Mouse (Mus musculus): Measurements from ENCODE around the gene Syne1. TPM values are rescaled to one million over a fixed set of nuclear protein-coding genes. Genes with fewer than 3 reads are reported as not detected.

Gene Syne1
- total RNA-seq, 1 experiment: 7.1 TPM

GRCm38 (mm10) chr10:5029883-5030282, 521.4 kb downstream of the Syne1 start:
- no peaks in the 10 kb centered on the region for H3K4me1 ChIP-seq (ENCODE audit: control insufficient read depth in 2 of 2, insufficient read depth in 2 of 2, low read length in 2 of 2, poor library complexity in 1 of 2)
- no peak overlapping the region for H3K27ac ChIP-seq (ENCODE audit: insufficient read depth, low read depth, low read length, poor library complexity, severe bottlenecking)
- no peak overlapping the region for H3K9ac ChIP-seq (ENCODE audit: insufficient read depth, low read depth, low read length, poor library complexity, severe bottlenecking)
- no peak for DNase-seq (ENCODE audit: low read depth, low spot score)
- TF ChIP-seq MAFK (IDR thresholded peaks at IDR 0.05; ENCODE audit: insufficient read depth, low read depth, low read length) (no peak), ZC3H11A (IDR thresholded peaks at IDR 0.05; ENCODE audit: borderline replicate concordance, low read depth, low read length) (no peak), ZNF384 (IDR thresholded peaks at IDR 0.05; ENCODE audit: low read depth, low read length) (no peak), HCFC1 (IDR thresholded peaks at IDR 0.05; ENCODE audit: borderline replicate concordance, insufficient read depth, low read length) (no peak), CHD2 (IDR thresholded peaks at IDR 0.05; ENCODE audit: low read depth, low read length) (no peak)
- H3K9me3 ChIP-seq (ENCODE audit: control insufficient read depth, insufficient read depth, low read depth, low read length): no peaks in the 10 kb centered on the region; the same call in 1 of the 2 replicates
- no peak overlapping the region for H3K4me3 ChIP-seq (ENCODE audit: insufficient read depth in 1 of 2, low read depth in 1 of 2, low read length in 2 of 2, poor library complexity in 1 of 2, severe bottlenecking in 1 of 2)
- H3K36me3 ChIP-seq (ENCODE audit: control insufficient read depth, insufficient read depth, low read length, poor library complexity, severe bottlenecking): no peaks in the 10 kb centered on the region
- in situ Hi-C loops (cut with MboI; ENCODE audit: low sequenced_read_pairs in 2 of 2, unreplicated experiment in 2 of 2): no loop called here

DNA sequence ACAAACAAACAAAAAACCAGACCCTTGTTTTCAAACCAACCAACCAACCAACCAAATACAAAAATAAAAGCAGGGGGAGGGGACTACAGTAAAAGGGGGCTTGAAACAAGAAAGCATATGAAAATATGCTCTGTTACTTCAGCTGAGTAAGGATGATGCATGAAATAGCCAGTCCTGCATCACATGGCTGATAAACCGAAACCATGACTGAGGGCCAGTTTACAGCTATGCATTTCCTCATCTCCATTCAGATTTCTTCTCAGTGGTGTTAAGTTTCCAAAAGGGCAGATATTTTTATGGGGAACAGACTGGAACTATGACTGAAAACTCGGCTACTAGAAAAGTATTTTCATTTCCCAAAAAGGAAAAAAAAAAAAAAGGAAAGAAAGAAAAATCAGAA, 522.1 kb downstream of the Syne1 start:
- in situ Hi-C loops (cut with MboI; ENCODE audit: low sequenced_read_pairs in 2 of 2, unreplicated experiment in 2 of 2): no loop called here
- no peak for TF ChIP-seq MAFK (IDR thresholded peaks at IDR 0.05; ENCODE audit: insufficient read depth, low read depth, low read length)
- TF ChIP-seq ZNF384 (IDR thresholded peaks at IDR 0.05; ENCODE audit: low read depth, low read length): no peak
- no peak for TF ChIP-seq HCFC1 (IDR thresholded peaks at IDR 0.05; ENCODE audit: borderline replicate concordance, insufficient read depth, low read length)
- TF ChIP-seq CHD2 (IDR thresholded peaks at IDR 0.05; ENCODE audit: low read depth, low read length): no peak
- no peak for TF ChIP-seq ZC3H11A (IDR thresholded peaks at IDR 0.05; ENCODE audit: borderline replicate concordance, low read depth, low read length)

GRCm38 (mm10) chr10:5028301-5028700, 523.0 kb downstream of the Syne1 start:
- H3K4me1 ChIP-seq (ENCODE audit: control insufficient read depth in 2 of 2, insufficient read depth in 2 of 2, low read length in 2 of 2, poor library complexity in 1 of 2): no peaks in the 10 kb centered on the region
- H3K27ac ChIP-seq (ENCODE audit: insufficient read depth, low read depth, low read length, poor library complexity, severe bottlenecking): no peak overlapping the region
- in situ Hi-C loops (cut with MboI; ENCODE audit: low sequenced_read_pairs in 2 of 2, unreplicated experiment in 2 of 2): no loop called here
- no peak overlapping the region for H3K4me3 ChIP-seq (ENCODE audit: insufficient read depth in 1 of 2, low read depth in 1 of 2, low read length in 2 of 2, poor library complexity in 1 of 2, severe bottlenecking in 1 of 2)
- no peaks in the 10 kb centered on the region for H3K36me3 ChIP-seq (ENCODE audit: control insufficient read depth, insufficient read depth, low read length, poor library complexity, severe bottlenecking)
- H3K9ac ChIP-seq (ENCODE audit: insufficient read depth, low read depth, low read length, poor library complexity, severe bottlenecking): no peak overlapping the region
- DNase-seq (ENCODE audit: low read depth, low spot score): no peak
- TF ChIP-seq HCFC1 (IDR thresholded peaks at IDR 0.05; ENCODE audit: borderline replicate concordance, insufficient read depth, low read length) (no peak), CHD2 (IDR thresholded peaks at IDR 0.05; ENCODE audit: low read depth, low read length) (no peak), MAFK (IDR thresholded peaks at IDR 0.05; ENCODE audit: insufficient read depth, low read depth, low read length) (no peak), ZC3H11A (IDR thresholded peaks at IDR 0.05; ENCODE audit: borderline replicate concordance, low read depth, low read length) (no peak), ZNF384 (IDR thresholded peaks at IDR 0.05; ENCODE audit: low read depth, low read length) (no peak)
- H3K9me3 ChIP-seq (ENCODE audit: control insufficient read depth, insufficient read depth, low read depth, low read length): no peaks in the 10 kb centered on the region

More for the DNA sequence above, 522.1 kb downstream of the Syne1 start:
- no peak overlapping the region for H3K4me3 ChIP-seq (ENCODE audit: insufficient read depth in 1 of 2, low read depth in 1 of 2, low read length in 2 of 2, poor library complexity in 1 of 2, severe bottlenecking in 1 of 2)
- H3K9me3 ChIP-seq (ENCODE audit: control insufficient read depth, insufficient read depth, low read depth, low read length): no peaks in the 10 kb centered on the region; the same call in 1 of the 2 replicates
- no peaks in the 10 kb centered on the region for H3K36me3 ChIP-seq (ENCODE audit: control insufficient read depth, insufficient read depth, low read length, poor library complexity, severe bottlenecking)
- H3K4me1 ChIP-seq (ENCODE audit: control insufficient read depth in 2 of 2, insufficient read depth in 2 of 2, low read length in 2 of 2, poor library complexity in 1 of 2): no peaks in the 10 kb centered on the region
- H3K9ac ChIP-seq (ENCODE audit: insufficient read depth, low read depth, low read length, poor library complexity, severe bottlenecking): no peak overlapping the region
- H3K27ac ChIP-seq (ENCODE audit: insufficient read depth, low read depth, low read length, poor library complexity, severe bottlenecking): no peak overlapping the region
- no peak for DNase-seq (ENCODE audit: low read depth, low spot score)

GRCm38 (mm10) chr10:5027208-5027607, 524.1 kb downstream of the Syne1 start:
- no peaks in the 10 kb centered on the region for H3K9me3 ChIP-seq (ENCODE audit: control insufficient read depth, insufficient read depth, low read depth, low read length)
- DNase-seq (ENCODE audit: low read depth, low spot score): peak; percentile 38
- no peak overlapping the region for H3K9ac ChIP-seq (ENCODE audit: insufficient read depth, low read depth, low read length, poor library complexity, severe bottlenecking)
- in situ Hi-C loops (cut with MboI; ENCODE audit: low sequenced_read_pairs in 2 of 2, unreplicated experiment in 2 of 2): no loop called here
- no peak overlapping the region for H3K27ac ChIP-seq (ENCODE audit: insufficient read depth, low read depth, low read length, poor library complexity, severe bottlenecking)
- TF ChIP-seq ZC3H11A (IDR thresholded peaks at IDR 0.05; ENCODE audit: borderline replicate concordance, low read depth, low read length): no peak
- no peak for TF ChIP-seq MAFK (IDR thresholded peaks at IDR 0.05; ENCODE audit: insufficient read depth, low read depth, low read length)
- TF ChIP-seq HCFC1 (IDR thresholded peaks at IDR 0.05; ENCODE audit: borderline replicate concordance, insufficient read depth, low read length): no peak
- TF ChIP-seq ZNF384 (IDR thresholded peaks at IDR 0.05; ENCODE audit: low read depth, low read length): no peak
- TF ChIP-seq CHD2 (IDR thresholded peaks at IDR 0.05; ENCODE audit: low read depth, low read length): no peak; the same call in 1 of the 2 replicates
- H3K36me3 ChIP-seq (ENCODE audit: control insufficient read depth, insufficient read depth, low read length, poor library complexity, severe bottlenecking): no peaks in the 10 kb centered on the region
- H3K4me3 ChIP-seq (ENCODE audit: insufficient read depth in 1 of 2, low read depth in 1 of 2, low read length in 2 of 2, poor library complexity in 1 of 2, severe bottlenecking in 1 of 2): no peak overlapping the region
- H3K4me1 ChIP-seq (ENCODE audit: control insufficient read depth in 2 of 2, insufficient read depth in 2 of 2, low read length in 2 of 2, poor library complexity in 1 of 2): no peaks in the 10 kb centered on the region

DNA sequence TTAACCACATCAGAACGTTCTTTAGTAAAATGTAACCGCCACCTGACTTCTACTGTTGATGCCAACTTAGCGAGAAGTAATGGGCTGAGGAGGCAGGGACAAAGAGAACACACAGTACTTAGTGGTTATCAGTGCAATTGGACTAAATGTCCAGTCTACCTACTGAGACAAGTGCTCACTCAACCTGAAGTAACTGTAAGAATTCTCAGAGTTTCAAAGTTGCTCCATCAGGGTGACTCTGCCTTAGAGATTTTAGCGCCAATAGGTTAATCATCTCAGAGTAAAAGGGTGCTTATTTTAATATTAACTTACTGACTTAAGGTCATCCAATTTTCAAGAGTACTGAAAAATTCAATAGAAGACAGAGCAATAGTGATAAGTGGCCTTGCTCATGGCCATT, 525.4 kb downstream of the Syne1 start:
- no peaks in the 10 kb centered on the region for H3K4me1 ChIP-seq (ENCODE audit: control insufficient read depth in 2 of 2, insufficient read depth in 2 of 2, low read length in 2 of 2, poor library complexity in 1 of 2)
- in situ Hi-C loops (cut with MboI; ENCODE audit: low sequenced_read_pairs in 2 of 2, unreplicated experiment in 2 of 2): no loop called here
- no peak overlapping the region for H3K4me3 ChIP-seq (ENCODE audit: insufficient read depth in 1 of 2, low read depth in 1 of 2, low read length in 2 of 2, poor library complexity in 1 of 2, severe bottlenecking in 1 of 2)
- no peak overlapping the region for H3K9ac ChIP-seq (ENCODE audit: insufficient read depth, low read depth, low read length, poor library complexity, severe bottlenecking)
- H3K9me3 ChIP-seq (ENCODE audit: control insufficient read depth, insufficient read depth, low read depth, low read length): no peaks in the 10 kb centered on the region
- H3K36me3 ChIP-seq (ENCODE audit: control insufficient read depth, insufficient read depth, low read length, poor library complexity, severe bottlenecking): no peaks in the 10 kb centered on the region
- no peak for TF ChIP-seq CHD2 (IDR thresholded peaks at IDR 0.05; ENCODE audit: low read depth, low read length)
- TF ChIP-seq HCFC1 (IDR thresholded peaks at IDR 0.05; ENCODE audit: borderline replicate concordance, insufficient read depth, low read length): no peak
- no peak for TF ChIP-seq MAFK (IDR thresholded peaks at IDR 0.05; ENCODE audit: insufficient read depth, low read depth, low read length)
- no peak for TF ChIP-seq ZC3H11A (IDR thresholded peaks at IDR 0.05; ENCODE audit: borderline replicate concordance, low read depth, low read length)
- TF ChIP-seq ZNF384 (IDR thresholded peaks at IDR 0.05; ENCODE audit: low read depth, low read length): no peak
- DNase-seq (ENCODE audit: low read depth, low spot score): no peak
- H3K27ac ChIP-seq (ENCODE audit: insufficient read depth, low read depth, low read length, poor library complexity, severe bottlenecking): no peak overlapping the region
